Mouse (Mus musculus) forebrain, embryonic 15.5 days (tissue): ENCODE data around the gene Clec2d. TPM values are rescaled to one million over a fixed set of nuclear protein-coding genes. Genes with fewer than 3 reads are reported as not detected.
"Not testable (repeated sequence)": the region's sequence is repeated elsewhere in the genome, so short reads cannot be mapped to it uniquely, and the experiment has no call there.

Experiments
- ATAC-seq: fragments of 200-750 bp; cut with Nextera tagmentation; replicated peaks from 2 replicates; pipeline ENCODE4 v1.8.0; 2017; ENCODE audit warnings: mild to moderate bottlenecking, moderate TSS enrichment, moderate library complexity
- H3K27ac ChIP-seq: fragments of 300-500 bp; sonication (generic); replicated peaks from 2 replicates; pipeline ENCODE4 v1.5.1; 2015; ENCODE audit warnings: mild to moderate bottlenecking, inconsistent platforms
- H3K27me3 ChIP-seq: fragments of 300-500 bp; sonication (generic); 2 replicates; pipeline ENCODE4 v1.6.1; 2015; ENCODE audit warnings: inconsistent platforms
- H3K36me3 ChIP-seq: fragments of 300-500 bp; sonication (generic); 2 replicates; pipeline ENCODE4 v1.6.1; 2015; ENCODE audit warnings: mild to moderate bottlenecking, inconsistent platforms
- H3K4me1 ChIP-seq: fragments of 300-500 bp; sonication (generic); 2 replicates; pipeline ENCODE4 v1.6.1; 2015; ENCODE audit warnings: inconsistent platforms
- H3K4me2 ChIP-seq: fragments of 300-500 bp; sonication (generic); replicated peaks from 2 replicates; pipeline ENCODE4 v1.6.1; 2015; ENCODE audit warnings: mild to moderate bottlenecking, inconsistent platforms
- H3K4me3 ChIP-seq: fragments of 300-500 bp; sonication (generic); 2 replicates; pipeline ENCODE4 v1.5.1; 2015; ENCODE audit warnings: mild to moderate bottlenecking, inconsistent platforms
- H3K9ac ChIP-seq: fragments of 300-500 bp; sonication (generic); replicated peaks from 2 replicates; pipeline ENCODE4 v1.6.1; 2015; ENCODE audit warnings: mild to moderate bottlenecking, inconsistent platforms
- H3K9me3 ChIP-seq: fragments of 300-500 bp; sonication (generic); 2 replicates; pipeline ENCODE4 v1.6.1; 2016; ENCODE audit warnings: inconsistent platforms
- WGBS: fragments of 180-500 bp; shearing (Covaris S2); methylation state at CpG from one replicate; pipeline ENCODE4 v1.1.7; 2015; ENCODE audit warnings: mixed read lengths; 5-methylcytosine and 5-hydroxymethylcytosine counted together
- polyA plus RNA-seq: library from polyadenylated mRNA; unstranded; fragments of >200 nt; fragmentation: Nextera tagmentation; extraction: Ambion mirVana; gene quantifications from 2 replicates; pipeline ENCODE4 v1.2.1, GENCODE M21; 2015

Clec2d gene
- polyA plus RNA-seq, 1 experiment from 2014 or later = 0.14 TPM

GRCm38 (mm10) chr6:129200066-129200465, 19.7 kb downstream of the Clec2d start:
- not testable (repeated sequence) for H3K4me3 ChIP-seq, H3K36me3 ChIP-seq, ATAC-seq, H3K9me3 ChIP-seq, H3K9ac ChIP-seq, H3K27me3 ChIP-seq, H3K4me1 ChIP-seq, H3K27ac ChIP-seq, H3K4me2 ChIP-seq

- H3K27me3 ChIP-seq = no peaks in the 10 kb centered on the region
- 85% methylated on average over 1 of the region's 1 CpGs for WGBS
- H3K36me3 ChIP-seq = no peaks in the 10 kb centered on the region
- no peaks in the 10 kb centered on the region for H3K9me3 ChIP-seq
- no peak for ATAC-seq
- no peak overlapping the region for H3K4me3 ChIP-seq
- no peak overlapping the region for H3K4me2 ChIP-seq
- H3K4me1 ChIP-seq = no peaks in the 10 kb centered on the region
- no peak overlapping the region for H3K9ac ChIP-seq
- H3K27ac ChIP-seq = no peak overlapping the region
These were observed 21.9 kb downstream of the Clec2d start for GRCm38 (mm10) chr6:129202306-129202705.

GRCm38 (mm10) chr6:129204342-129204741, 23.9 kb downstream of the Clec2d start:
- Histone ChIP-seq H3K9me3 (no peaks in the 10 kb centered on the region), H3K4me2 (no peak overlapping the region), H3K27me3 (no peaks in the 10 kb centered on the region), H3K27ac (no peak overlapping the region), H3K36me3 (no peaks in the 10 kb centered on the region), H3K9ac (no peak overlapping the region), H3K4me3 (no peak overlapping the region), H3K4me1 (no peaks in the 10 kb centered on the region)
- WGBS = 76% methylated on average over 1 of the region's 1 CpGs
- no peak for ATAC-seq

- Histone ChIP-seq H3K4me3 (no peak overlapping the region), H3K36me3 (no peaks in the 10 kb centered on the region), H3K4me1 (no peaks in the 10 kb centered on the region), H3K4me2 (no peak overlapping the region), H3K27me3 (no peaks in the 10 kb centered on the region), H3K27ac (no peak overlapping the region), H3K9me3 (no peaks in the 10 kb centered on the region), H3K9ac (no peak overlapping the region)
- no peak for ATAC-seq
- 88% methylated on average over 3 of the region's 3 CpGs for WGBS
These were observed 24.4 kb downstream of the Clec2d start for GRCm38 (mm10) chr6:129204838-129205237.

GRCm38 (mm10) chr6:129208891-129209519, 28.6 kb downstream of the Clec2d start:
- Histone ChIP-seq H3K36me3 (no peaks in the 10 kb centered on the region), H3K4me2 (no peak overlapping the region), H3K4me3 (no peak overlapping the region), H3K4me1 (no peaks in the 10 kb centered on the region), H3K27me3 (no peaks in the 10 kb centered on the region), H3K9me3 (no peaks in the 10 kb centered on the region), H3K9ac (no peak overlapping the region), H3K27ac (no peak overlapping the region)
- ATAC-seq = no peak
- 91% methylated on average over 5 of the region's 5 CpGs for WGBS

- no peaks in the 10 kb centered on the region for H3K9me3 ChIP-seq
- no peak overlapping the region for H3K27ac ChIP-seq
- no peak overlapping the region for H3K4me3 ChIP-seq
- WGBS = 47% methylated on average over 1 of the region's 1 CpGs
- H3K4me2 ChIP-seq = no peak overlapping the region
- no peak overlapping the region for H3K9ac ChIP-seq
- no peaks in the 10 kb centered on the region for H3K27me3 ChIP-seq
- no peak for ATAC-seq
- no peaks in the 10 kb centered on the region for H3K36me3 ChIP-seq
- H3K4me1 ChIP-seq = no peaks in the 10 kb centered on the region
These were observed 29.5 kb downstream of the Clec2d start for GRCm38 (mm10) chr6:129209785-129210446.

- H3K9ac ChIP-seq = no peak overlapping the region
- H3K27ac ChIP-seq = no peak overlapping the region
- no peak overlapping the region for H3K4me3 ChIP-seq
- no peaks in the 10 kb centered on the region for H3K27me3 ChIP-seq
- no peaks in the 10 kb centered on the region for H3K9me3 ChIP-seq
- H3K36me3 ChIP-seq = no peaks in the 10 kb centered on the region
- ATAC-seq = no peak
- no peaks in the 10 kb centered on the region for H3K4me1 ChIP-seq
- H3K4me2 ChIP-seq = no peak overlapping the region
- WGBS = 94% methylated on average over 4 of the region's 4 CpGs
These were observed 30.0 kb downstream of the Clec2d start for GRCm38 (mm10) chr6:129210447-129210790.

GRCm38 (mm10) chr6:129212421-129213195, 32.2 kb downstream of the Clec2d start:
- Histone ChIP-seq H3K27ac (no peak overlapping the region), H3K4me1 (no peaks in the 10 kb centered on the region), H3K36me3 (no peaks in the 10 kb centered on the region), H3K9me3 (no peaks in the 10 kb centered on the region), H3K9ac (no peak overlapping the region), H3K4me2 (no peak overlapping the region), H3K4me3 (no peak overlapping the region), H3K27me3 (no peaks in the 10 kb centered on the region)
- ATAC-seq = no peak

GRCm38 (mm10) chr6:129213497-129213896, 33.1 kb downstream of the Clec2d start:
- no peaks in the 10 kb centered on the region for H3K9me3 ChIP-seq
- no peaks in the 10 kb centered on the region for H3K27me3 ChIP-seq
- H3K4me3 ChIP-seq = no peak overlapping the region
- WGBS = 74% methylated on average over 1 of the region's 1 CpGs
- no peak for ATAC-seq
- no peaks in the 10 kb centered on the region for H3K4me1 ChIP-seq
- no peak overlapping the region for H3K27ac ChIP-seq
- no peak overlapping the region for H3K9ac ChIP-seq
- H3K36me3 ChIP-seq = no peaks in the 10 kb centered on the region
- H3K4me2 ChIP-seq = no peak overlapping the region

GRCm38 (mm10) chr6:129214263-129214662, 33.8 kb downstream of the Clec2d start:
- H3K27ac ChIP-seq = no peak overlapping the region
- 80% methylated on average over 2 of the region's 2 CpGs for WGBS
- ATAC-seq = no peak
- H3K4me2 ChIP-seq = no peak overlapping the region
- H3K9ac ChIP-seq = no peak overlapping the region
- no peaks in the 10 kb centered on the region for H3K36me3 ChIP-seq
- H3K27me3 ChIP-seq = no peaks in the 10 kb centered on the region
- no peak overlapping the region for H3K4me3 ChIP-seq
- H3K4me1 ChIP-seq = no peaks in the 10 kb centered on the region
- no peaks in the 10 kb centered on the region for H3K9me3 ChIP-seq

GRCm38 (mm10) chr6:129215053-129215452, 34.6 kb downstream of the Clec2d start:
- H3K4me1 ChIP-seq = no peaks in the 10 kb centered on the region
- H3K4me3 ChIP-seq = no peak overlapping the region
- WGBS = 86% methylated on average over 2 of the region's 2 CpGs
- no peak for ATAC-seq
- H3K4me2 ChIP-seq = no peak overlapping the region
- no peaks in the 10 kb centered on the region for H3K27me3 ChIP-seq
- no peak overlapping the region for H3K27ac ChIP-seq
- H3K9ac ChIP-seq = no peak overlapping the region
- H3K36me3 ChIP-seq = no peaks in the 10 kb centered on the region
- no peaks in the 10 kb centered on the region for H3K9me3 ChIP-seq

GRCm38 (mm10) chr6:129215886-129216637, 35.6 kb downstream of the Clec2d start:
- no peak overlapping the region for H3K4me3 ChIP-seq
- no peaks in the 10 kb centered on the region for H3K9me3 ChIP-seq
- H3K9ac ChIP-seq = no peak overlapping the region
- 91% methylated on average over 7 of the region's 7 CpGs for WGBS
- no peaks in the 10 kb centered on the region for H3K27me3 ChIP-seq
- H3K36me3 ChIP-seq = no peaks in the 10 kb centered on the region
- no peak overlapping the region for H3K27ac ChIP-seq
- no peak overlapping the region for H3K4me2 ChIP-seq
- H3K4me1 ChIP-seq = no peaks in the 10 kb centered on the region
- ATAC-seq = no peak
